Mouse (Mus musculus) left cerebral cortex, adult 11 months (tissue): ENCODE data around the gene Fbxw14.
"Not testable (repeated sequence)": the region's sequence is repeated elsewhere in the genome, so short reads cannot be mapped to it uniquely, and the experiment has no call there.

Experiments used
- DNase-seq: peaks from one replicate; pipeline ENCODE4 v3.0.0; 2022; ENCODE audit warnings: low spot score

Gene Fbxw14

DNA sequence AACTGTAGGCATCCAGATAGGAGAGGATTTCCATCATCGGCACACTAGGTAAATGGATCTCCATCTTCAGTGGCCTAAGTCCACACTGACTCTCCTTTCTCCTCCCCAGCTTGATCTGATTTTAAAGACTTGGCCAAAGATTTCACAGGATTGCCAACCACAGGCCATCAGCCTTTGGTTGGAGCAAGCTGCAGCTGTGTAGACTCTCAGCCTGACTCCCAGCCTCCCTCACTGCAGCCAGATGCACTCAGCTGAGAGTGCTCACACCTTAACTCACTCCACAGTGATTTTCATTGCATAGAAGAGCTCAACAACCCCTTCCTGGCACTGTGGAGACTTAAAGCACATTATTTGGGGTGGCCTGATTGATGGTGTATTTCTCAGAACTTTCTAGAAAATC, at the start of gene Fbxw14:
Fbxw14 (minus strand) TSS at position 101 of the 400 bp plus-strand sequence.
- not testable (repeated sequence) for DNase-seq

DNA sequence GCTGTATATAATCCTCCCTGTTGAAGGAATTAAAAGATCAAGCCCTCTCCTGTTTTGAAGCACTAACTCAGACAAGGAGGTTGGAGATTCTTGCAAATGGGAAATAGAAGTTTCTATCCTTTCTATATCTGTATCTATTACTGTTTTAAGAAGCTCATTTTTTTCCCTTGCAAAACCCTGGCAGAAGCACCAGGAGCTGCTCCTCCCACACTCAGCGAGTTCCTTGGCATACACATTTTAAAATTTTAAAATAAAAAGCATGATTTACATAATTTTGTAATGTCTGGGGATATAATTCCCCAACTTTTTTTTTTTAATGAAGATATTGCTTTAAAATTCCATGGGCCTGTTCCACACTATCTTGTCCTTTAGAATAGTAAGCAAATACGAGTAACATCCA, 24.4 kb downstream of the Fbxw14 start:
- peak; percentile 27 for DNase-seq

DNA sequence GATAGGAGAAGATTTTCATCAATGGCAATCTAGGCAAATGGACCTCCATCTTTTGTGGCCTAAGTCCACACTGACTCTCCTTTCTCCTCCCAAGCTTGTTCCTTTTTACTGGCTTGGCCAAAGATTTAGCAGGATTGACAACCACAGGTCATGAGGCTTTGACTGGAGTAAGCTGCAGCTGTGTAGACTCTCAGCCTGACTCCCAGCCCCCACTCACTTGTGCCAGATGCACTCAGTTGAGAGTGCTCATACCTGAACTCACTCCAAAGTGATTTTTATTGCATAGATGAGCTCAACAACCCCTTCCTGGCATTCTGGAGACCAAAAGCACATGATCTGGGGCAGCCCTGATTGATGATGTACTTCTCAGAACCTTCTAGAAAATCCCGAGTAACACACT, 52.8 kb downstream of the Fbxw14 start, which contains the start of gene Fbxw20:
Fbxw20 (minus strand) TSS at position 101 of the 400 bp plus-strand sequence.
- no peak for DNase-seq
